ENCODE assay signal across 10 mouse cellular contexts in genomic region chr4:117680963-117681362, GRCm38 (mm10). TPM values are rescaled to one million over a fixed set of nuclear protein-coding genes. Genes with fewer than 3 reads are reported as not detected.
DNase-seq lines count a peak whose midpoint lies in the region; ATAC-seq and TF ChIP-seq lines count a peak whose summit lies in the region.
"Had no signal": no experiment of that assay in that cellular context is flagged by ENCODE, and none has a peak within 500 bp of the region (broad histone marks: within the 10 kb centered on the region; RNA-seq: fewer than 3 reads in every experiment).

No protein-coding gene starts in this region.

- 78% methylated on average over 6 of the region's 6 CpGs for WGBS in cerebellum, adult 2 months
- WGBS in intestine, postnatal 0 days = 62% methylated on average over 6 of the region's 6 CpGs
- WGBS in small intestine, adult 2 months = 57% methylated on average over 6 of the region's 6 CpGs

- no peaks in the 10 kb centered on the region for H3K27me3 ChIP-seq in cerebellum, adult 2 months (ENCODE audit: control insufficient read depth, insufficient read depth, low read length)
- H3K27me3 ChIP-seq in megakaryocyte, embryonic 14.5 days (replicated peaks) = peaks cover 2% of the 10 kb centered on the region
- no peaks in the 10 kb centered on the region for H3K27me3 ChIP-seq in intestine, postnatal 0 days (replicated peaks; ENCODE audit: control insufficient read depth, insufficient read depth, low read length)
- H3K27me3 ChIP-seq in small intestine, adult 2 months (ENCODE audit: control insufficient read depth, insufficient read depth, low read length) = no peaks in the 10 kb centered on the region

- H3K36me3 ChIP-seq in megakaryocyte, embryonic 14.5 days (replicated peaks; ENCODE audit: low read length) = peaks cover 51% of the 10 kb centered on the region
- peaks cover 36% of the 10 kb centered on the region for H3K36me3 ChIP-seq in intestine, postnatal 0 days (ENCODE audit: control insufficient read depth, insufficient read depth)
- peaks cover 16% of the 10 kb centered on the region for H3K36me3 ChIP-seq in small intestine, adult 2 months (ENCODE audit: control insufficient read depth, insufficient read depth, low read length)

- H3K4me1 ChIP-seq in cerebellum, adult 2 months (ENCODE audit: control insufficient read depth, insufficient read depth, low read length) = no peaks in the 10 kb centered on the region
- peaks cover 16% of the 10 kb centered on the region for H3K4me1 ChIP-seq in megakaryocyte, embryonic 14.5 days
- H3K4me1 ChIP-seq in intestine, postnatal 0 days (replicated peaks; ENCODE audit: control insufficient read depth, insufficient read depth, low read length) = no peaks in the 10 kb centered on the region
- no peaks in the 10 kb centered on the region for H3K4me1 ChIP-seq in small intestine, adult 2 months (ENCODE audit: control insufficient read depth, insufficient read depth, insufficient read length, low read length)

- H3K4me2 ChIP-seq in intestine, postnatal 0 days (replicated peaks; ENCODE audit: low read depth) = peak overlapping the region; percentile 91

- H3K27ac ChIP-seq in cerebellum, adult 2 months (ENCODE audit: insufficient read depth, low read length) = no peak overlapping the region
- H3K27ac ChIP-seq in intestine, postnatal 0 days (ENCODE audit: low read depth, low read length) = no peak overlapping the region
- no peak overlapping the region for H3K27ac ChIP-seq in small intestine, adult 2 months (ENCODE audit: insufficient read depth, low read depth, low read length)

- peak; percentile 5 for DNase-seq in cerebellum, adult 9-10 months
- no peak for DNase-seq in cerebellum, adult 2 months
- no peak for DNase-seq in gastrocnemius, postnatal 36 days
- no peak for DNase-seq in adipocyte (ENCODE audit: low spot score)
- DNase-seq: right cerebral cortex, postnatal 4 days had no signal

- no peak for ATAC-seq in megakaryocyte, adult 5-6 weeks (ENCODE audit: poor library complexity, severe bottlenecking)
- ATAC-seq in intestine, postnatal 0 days = no peak

- TF ChIP-seq CTCF in cerebellum, adult 2 months (IDR thresholded peaks at IDR 0.05; ENCODE audit: borderline replicate concordance, insufficient read depth, low read depth, low read length) = no peak
- TF ChIP-seq CTCF in intestine, postnatal 0 days (IDR thresholded peaks at IDR 0.05; ENCODE audit: low read depth) = peak; percentile 63
- TF ChIP-seq CTCF in small intestine, adult 2 months (IDR thresholded peaks at IDR 0.05; ENCODE audit: extremely low read depth, insufficient read length, insufficient replicate concordance, low read depth, low read length) = peak; percentile 23; the same call in 1 of the 2 replicates

- TF ChIP-seq POLR2A in cerebellum, adult 2 months (IDR thresholded peaks at IDR 0.05; ENCODE audit: borderline replicate concordance, insufficient read depth, low read length) = no peak
- no peak for TF ChIP-seq POLR2A in small intestine, adult 2 months (IDR thresholded peaks at IDR 0.05; ENCODE audit: low read depth, low read length)

- intact Hi-C loops in gastrocnemius, postnatal 36 days (cut with DNase I) = no loop called here

- no peak overlapping the region for H3K4me3 ChIP-seq in cerebellum, adult 2 months (replicated peaks; ENCODE audit: insufficient read depth, low read depth, low read length)
- peak overlapping the region; percentile 100 for H3K4me3 ChIP-seq in megakaryocyte, embryonic 14.5 days (replicated peaks)
- H3K4me3 ChIP-seq in intestine, postnatal 0 days (ENCODE audit: low read depth, low read length) = peak overlapping the region; percentile 71
- peak overlapping the region; percentile 94 for H3K4me3 ChIP-seq in small intestine, adult 2 months (ENCODE audit: low read depth, low read length)

- H3K9ac ChIP-seq in intestine, postnatal 0 days (ENCODE audit: low read depth, low read length) = peak overlapping the region; percentile 51; the same call in 1 of the 2 replicates

- H3K9me3 ChIP-seq in megakaryocyte, embryonic 14.5 days = no peaks in the 10 kb centered on the region
- H3K9me3 ChIP-seq in intestine, postnatal 0 days (ENCODE audit: control insufficient read depth) = no peaks in the 10 kb centered on the region

RNA-seq across cellular contexts. Expression of gene Dmap1, which starts 1.1 kb away (rescaled TPM):
- polyA plus RNA-seq in cerebellum, adult 2 months (2012; rRNA removed) = 48.7 and 53.5 TPM in 2 replicates
- polyA plus RNA-seq in megakaryocyte, embryonic 14.5 days (2012; ENCODE audit: insufficient read depth, low replicate concordance) = 7.7 and 22.5 TPM in 2 replicates
- total RNA-seq in megakaryocyte, adult 5-6 weeks (2015) = 9.6 and 11.3 TPM in 2 replicates
- 14.7 and 18.1 TPM in 2 replicates for total RNA-seq in megakaryocyte, adult 5-6 weeks (2017)
- polyA plus RNA-seq in intestine, postnatal 0 days (2015; fragmentation: Nextera tagmentation; extraction: Ambion mirVana) = 22.1 and 22.7 TPM in 2 replicates
- polyA plus RNA-seq in small intestine, adult 2 months (2012; rRNA removed) = 8.5 and 20.5 TPM in 2 replicates
- 10 to 100 TPM; 14.4 to 16.2 TPM for total RNA-seq in gastrocnemius, postnatal 36 days (2021)

RNA-seq across cellular contexts. Expression of gene Gm12845, which starts 43.2 kb away (rescaled TPM):
- polyA plus RNA-seq in cerebellum, adult 2 months (2012; rRNA removed) = not detected in 2 replicates
- not detected in 2 replicates for polyA plus RNA-seq in megakaryocyte, embryonic 14.5 days (2012; ENCODE audit: insufficient read depth, low replicate concordance)
- total RNA-seq in megakaryocyte, adult 5-6 weeks (2015) = not detected in 2 replicates
- total RNA-seq in megakaryocyte, adult 5-6 weeks (2017) = not detected in 2 replicates
- polyA plus RNA-seq in intestine, postnatal 0 days (2015; fragmentation: Nextera tagmentation; extraction: Ambion mirVana) = not detected in 2 replicates
- polyA plus RNA-seq in small intestine, adult 2 months (2012; rRNA removed) = not detected in 2 replicates
- not detected for total RNA-seq in gastrocnemius, postnatal 36 days (2021)
- total RNA-seq: left cerebral cortex, postnatal 25 days had no signal
